Mouse (Mus musculus): ENCODE data around the gene Fam98b. TPM values are rescaled to one million over a fixed set of nuclear protein-coding genes. Genes with fewer than 3 reads are reported as not detected.
A peak's percentile ranks its signal among the peaks of the same experiment; 100 is the strongest.

Gene Fam98b
- 10.3 and 10.8 TPM in 2 replicates for polyA plus RNA-seq (2014; fragmentation: Nextera tagmentation; extraction: Ambion mirVana)

GRCm38 (mm10) chr2:117249255-117250000 lies at the start of gene Fam98b:
TSS of gene Fam98b (plus strand) at chr2:117249739.
- ATAC-seq (peak; percentile 97), DNase-seq (ENCODE audit: low spot score) (peak; percentile 96)
- H3K9ac ChIP-seq (ENCODE audit: low read length) = peak within 1 kb of the TSS; percentile 95
- no peaks in the 10 kb centered on the region for H3K36me3 ChIP-seq (ENCODE audit: control insufficient read depth, insufficient read depth, low read length)
- peak within 1 kb of the TSS; percentile 87 for H3K27ac ChIP-seq (ENCODE audit: low read depth, low read length)
- under 1% methylated on average over 33 of the region's 33 CpGs for WGBS
- peak within 1 kb of the TSS; percentile 86 for H3K4me2 ChIP-seq (ENCODE audit: low read length)
- H3K4me1 ChIP-seq (ENCODE audit: control insufficient read depth, insufficient read depth, low read length) = peaks cover 9% of the 10 kb centered on the region
- no peaks in the 10 kb centered on the region for H3K27me3 ChIP-seq (replicated peaks; ENCODE audit: control insufficient read depth, insufficient read depth, low read length)
- H3K9me3 ChIP-seq (replicated peaks; ENCODE audit: control insufficient read depth, low read length) = no peaks in the 10 kb centered on the region
- peak within 1 kb of the TSS; percentile 79 for H3K4me3 ChIP-seq (ENCODE audit: low read depth, low read length)

GRCm38 (mm10) chr2:117200869-117201338 lies 48.6 kb upstream of the Fam98b start:
- Histone ChIP-seq H3K9ac (ENCODE audit: low read length) (no peak overlapping the region), H3K4me3 (ENCODE audit: low read depth, low read length) (no peak overlapping the region), H3K9me3 (replicated peaks; ENCODE audit: control insufficient read depth, low read length) (no peaks in the 10 kb centered on the region), H3K27me3 (replicated peaks; ENCODE audit: control insufficient read depth, insufficient read depth, low read length) (no peaks in the 10 kb centered on the region), H3K4me2 (ENCODE audit: low read length) (no peak overlapping the region), H3K36me3 (ENCODE audit: control insufficient read depth, insufficient read depth, low read length) (no peaks in the 10 kb centered on the region), H3K4me1 (ENCODE audit: control insufficient read depth, insufficient read depth, low read length) (peaks cover 6% of the 10 kb centered on the region), H3K27ac (ENCODE audit: low read depth, low read length) (no peak overlapping the region)
- ATAC-seq (0 out of 2 replicates have a peak, but pooled peaks have one; percentile 29), DNase-seq (ENCODE audit: low spot score) (peak; percentile 37)
- 38% methylated on average over 9 of the region's 9 CpGs for WGBS

GRCm38 (mm10) chr2:117203350-117203749 lies 46.2 kb upstream of the Fam98b start:
- Histone ChIP-seq H3K9ac (ENCODE audit: low read length) (no peak overlapping the region), H3K27ac (ENCODE audit: low read depth, low read length) (no peak overlapping the region), H3K36me3 (ENCODE audit: control insufficient read depth, insufficient read depth, low read length) (no peaks in the 10 kb centered on the region), H3K9me3 (replicated peaks; ENCODE audit: control insufficient read depth, low read length) (no peaks in the 10 kb centered on the region), H3K4me2 (ENCODE audit: low read length) (no peak overlapping the region), H3K4me1 (ENCODE audit: control insufficient read depth, insufficient read depth, low read length) (peaks cover 6% of the 10 kb centered on the region), H3K4me3 (ENCODE audit: low read depth, low read length) (no peak overlapping the region), H3K27me3 (replicated peaks; ENCODE audit: control insufficient read depth, insufficient read depth, low read length) (no peaks in the 10 kb centered on the region)
- DNase-seq (ENCODE audit: low spot score) = no peak
- ATAC-seq = no peak
- WGBS = 76% methylated on average over 5 of the region's 5 CpGs

GRCm38 (mm10) chr2:117204534-117204933 lies 45.0 kb upstream of the Fam98b start:
- peaks cover 6% of the 10 kb centered on the region for H3K4me1 ChIP-seq (ENCODE audit: control insufficient read depth, insufficient read depth, low read length)
- no peaks in the 10 kb centered on the region for H3K27me3 ChIP-seq (replicated peaks; ENCODE audit: control insufficient read depth, insufficient read depth, low read length)
- no peak overlapping the region for H3K9ac ChIP-seq (ENCODE audit: low read length)
- 71% methylated on average over 3 of the region's 3 CpGs for WGBS
- H3K36me3 ChIP-seq (ENCODE audit: control insufficient read depth, insufficient read depth, low read length) = no peaks in the 10 kb centered on the region
- ATAC-seq (no peak), DNase-seq (ENCODE audit: low spot score) (no peak)
- H3K4me2 ChIP-seq (ENCODE audit: low read length) = no peak overlapping the region
- H3K4me3 ChIP-seq (ENCODE audit: low read depth, low read length) = no peak overlapping the region
- H3K9me3 ChIP-seq (replicated peaks; ENCODE audit: control insufficient read depth, low read length) = no peaks in the 10 kb centered on the region
- H3K27ac ChIP-seq (ENCODE audit: low read depth, low read length) = no peak overlapping the region

- no peak overlapping the region for H3K9ac ChIP-seq (ENCODE audit: low read length)
- no peak overlapping the region for H3K27ac ChIP-seq (ENCODE audit: low read depth, low read length)
- H3K4me1 ChIP-seq (ENCODE audit: control insufficient read depth, insufficient read depth, low read length) = peaks cover 6% of the 10 kb centered on the region
- DNase-seq (ENCODE audit: low spot score) (no peak), ATAC-seq (no peak)
- no peak overlapping the region for H3K4me2 ChIP-seq (ENCODE audit: low read length)
- H3K9me3 ChIP-seq (replicated peaks; ENCODE audit: control insufficient read depth, low read length) = no peaks in the 10 kb centered on the region
- H3K4me3 ChIP-seq (ENCODE audit: low read depth, low read length) = no peak overlapping the region
- no peaks in the 10 kb centered on the region for H3K27me3 ChIP-seq (replicated peaks; ENCODE audit: control insufficient read depth, insufficient read depth, low read length)
- 87% methylated on average over 6 of the region's 6 CpGs for WGBS
- H3K36me3 ChIP-seq (ENCODE audit: control insufficient read depth, insufficient read depth, low read length) = no peaks in the 10 kb centered on the region
These were observed 44.5 kb upstream of the Fam98b start for GRCm38 (mm10) chr2:117205066-117205465.

GRCm38 (mm10) chr2:117210416-117211085 lies 39.0 kb upstream of the Fam98b start:
- Histone ChIP-seq H3K36me3 (ENCODE audit: control insufficient read depth, insufficient read depth, low read length) (no peaks in the 10 kb centered on the region), H3K27me3 (replicated peaks; ENCODE audit: control insufficient read depth, insufficient read depth, low read length) (no peaks in the 10 kb centered on the region), H3K4me1 (ENCODE audit: control insufficient read depth, insufficient read depth, low read length) (peaks cover 7% of the 10 kb centered on the region), H3K9me3 (replicated peaks; ENCODE audit: control insufficient read depth, low read length) (no peaks in the 10 kb centered on the region), H3K9ac (ENCODE audit: low read length) (peak overlapping the region; percentile 17; the same call in 1 of the 2 replicates), H3K4me2 (ENCODE audit: low read length) (peak overlapping the region; percentile 33), H3K27ac (ENCODE audit: low read depth, low read length) (no peak overlapping the region), H3K4me3 (ENCODE audit: low read depth, low read length) (no peak overlapping the region)
- peak; percentile 75 for DNase-seq (ENCODE audit: low spot score)
- 2% methylated on average over 6 of the region's 6 CpGs for WGBS
- ATAC-seq = peak; percentile 94

- H3K4me1 ChIP-seq (ENCODE audit: control insufficient read depth, insufficient read depth, low read length) = no peaks in the 10 kb centered on the region
- no peak overlapping the region for H3K4me3 ChIP-seq (ENCODE audit: low read depth, low read length)
- H3K36me3 ChIP-seq (ENCODE audit: control insufficient read depth, insufficient read depth, low read length) = no peaks in the 10 kb centered on the region
- H3K9me3 ChIP-seq (replicated peaks; ENCODE audit: control insufficient read depth, low read length) = no peaks in the 10 kb centered on the region
- H3K4me2 ChIP-seq (ENCODE audit: low read length) = no peak overlapping the region
- H3K27ac ChIP-seq (ENCODE audit: low read depth, low read length) = no peak overlapping the region
- 59% methylated on average over 2 of the region's 2 CpGs for WGBS
- no peak overlapping the region for H3K9ac ChIP-seq (ENCODE audit: low read length)
- no peaks in the 10 kb centered on the region for H3K27me3 ChIP-seq (replicated peaks; ENCODE audit: control insufficient read depth, insufficient read depth, low read length)
- ATAC-seq (no peak), DNase-seq (ENCODE audit: low spot score) (no peak)
These were observed 33.4 kb upstream of the Fam98b start for GRCm38 (mm10) chr2:117216152-117216551.

- no peak for DNase-seq (ENCODE audit: low spot score)
- WGBS = 13% methylated on average over 13 of the region's 15 CpGs
- no peaks in the 10 kb centered on the region for H3K9me3 ChIP-seq (replicated peaks; ENCODE audit: control insufficient read depth, low read length)
- no peaks in the 10 kb centered on the region for H3K27me3 ChIP-seq (replicated peaks; ENCODE audit: control insufficient read depth, insufficient read depth, low read length)
- no peak overlapping the region for H3K9ac ChIP-seq (ENCODE audit: low read length)
- H3K4me3 ChIP-seq (ENCODE audit: low read depth, low read length) = no peak overlapping the region
- peak; percentile 23; the same call in 1 of the 2 replicates for ATAC-seq
- H3K4me2 ChIP-seq (ENCODE audit: low read length) = no peak overlapping the region
- H3K36me3 ChIP-seq (ENCODE audit: control insufficient read depth, insufficient read depth, low read length) = no peaks in the 10 kb centered on the region
- no peak overlapping the region for H3K27ac ChIP-seq (ENCODE audit: low read depth, low read length)
- H3K4me1 ChIP-seq (ENCODE audit: control insufficient read depth, insufficient read depth, low read length) = no peaks in the 10 kb centered on the region
These were observed 31.8 kb upstream of the Fam98b start for GRCm38 (mm10) chr2:117217695-117218216.

Measured in forebrain, embryonic 14.5 days (tissue).